Mouse (Mus musculus) liver, embryonic 12.5 days (tissue): ENCODE measurements around the gene Phc1. TPM values are rescaled to one million over a fixed set of nuclear protein-coding genes. Genes with fewer than 3 reads are reported as not detected.
"Not testable (repeated sequence)": the region's sequence is repeated elsewhere in the genome, so short reads cannot be mapped to it uniquely, and the experiment has no call there.

Source experiments
- ATAC-seq: fragments of 200-750 bp; cut with Nextera tagmentation; 2 replicates; pipeline ENCODE4 v1.8.0; 2017; ENCODE audit warnings: moderate number of reproducible peaks, mild to moderate bottlenecking, moderate library complexity
- H3K27ac ChIP-seq: fragments of 300-500 bp; sonication (generic); 2 replicates; pipeline ENCODE4 v1.5.1; 2016; ENCODE audit warnings: mild to moderate bottlenecking
- H3K27me3 ChIP-seq: fragments of 300-500 bp; sonication (generic); replicated peaks from 2 replicates; pipeline ENCODE4 v1.6.1; 2016; ENCODE audit warnings: mild to moderate bottlenecking, moderate library complexity
- H3K36me3 ChIP-seq: fragments of 300-500 bp; sonication (generic); 2 replicates; pipeline ENCODE4 v1.6.1; 2016; ENCODE audit warnings: mild to moderate bottlenecking, moderate library complexity
- H3K4me1 ChIP-seq: fragments of 300-500 bp; sonication (generic); 2 replicates; pipeline ENCODE4 v1.6.1; 2016
- H3K4me2 ChIP-seq: fragments of 300-500 bp; sonication (generic); 2 replicates; pipeline ENCODE4 v1.6.1; 2016; ENCODE audit warnings: mild to moderate bottlenecking, moderate library complexity
- H3K4me3 ChIP-seq: fragments of 300-500 bp; sonication (generic); 2 replicates; pipeline ENCODE4 v1.5.1; 2016; ENCODE audit warnings: mild to moderate bottlenecking, moderate library complexity
- H3K9ac ChIP-seq: fragments of 300-500 bp; sonication (generic); 2 replicates; pipeline ENCODE4 v1.6.1; 2016; ENCODE audit warnings: mild to moderate bottlenecking, moderate library complexity
- H3K9me3 ChIP-seq: fragments of 300-500 bp; sonication (generic); replicated peaks from 2 replicates; pipeline ENCODE4 v1.6.1; 2016; ENCODE audit warnings: mild to moderate bottlenecking, moderate library complexity
- WGBS: fragments of 180-500 bp; shearing (Covaris S2); methylation state at CpG from one replicate; pipeline ENCODE4 v1.1.7; 2016; ENCODE audit not compliant: insufficient replicate concordance; 5-methylcytosine and 5-hydroxymethylcytosine counted together
- polyA plus RNA-seq: library from polyadenylated mRNA; unstranded; fragments of >200 nt; fragmentation: Nextera tagmentation; extraction: Ambion mirVana; gene quantifications from 2 replicates; pipeline ENCODE4 v1.2.1, GENCODE M21; 2016

The Phc1 gene
- polyA plus RNA-seq, result 4.4 and 4.5 TPM in 2 replicates

DNA sequence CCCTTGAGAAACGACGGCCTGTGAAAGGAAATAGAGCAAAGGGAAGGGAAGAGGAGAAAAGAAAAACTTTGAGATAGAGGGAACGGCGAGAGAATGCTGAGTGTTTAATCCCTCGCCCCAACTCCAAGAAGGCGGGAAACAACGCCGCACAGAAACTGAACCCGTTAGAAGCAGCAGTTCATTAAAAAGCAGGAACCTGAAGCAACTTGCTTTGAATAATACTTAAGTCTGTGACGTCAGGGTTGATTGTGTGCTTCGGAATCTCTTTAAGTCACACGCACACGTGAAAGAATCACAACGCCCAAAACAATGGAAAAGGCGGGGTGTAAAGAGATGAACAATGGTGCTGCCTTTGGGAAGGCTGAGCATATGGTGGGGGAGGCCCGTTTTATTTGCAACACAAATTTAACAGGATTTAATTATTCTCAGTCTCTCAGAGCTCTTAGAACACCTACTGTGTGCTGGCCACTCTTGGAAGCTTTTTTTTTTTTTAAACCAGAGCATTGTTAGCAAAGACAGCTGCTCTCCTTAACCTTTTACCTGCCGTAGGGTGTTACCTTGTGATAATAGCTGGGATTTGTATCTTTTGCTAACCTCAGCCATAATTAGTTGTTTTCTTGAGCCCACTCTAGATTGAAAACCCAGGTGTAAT, at the start of gene Phc1:
Gene Phc1, minus strand, starts transcription at position 213 of the 652 bp plus-strand sequence.
- Histone ChIP-seq H3K9ac (peak within 1 kb of the TSS; percentile 78), H3K4me3 (peak within 1 kb of the TSS; percentile 86), H3K4me2 (peak within 1 kb of the TSS; percentile 93), H3K27ac (peak within 1 kb of the TSS; percentile 81), H3K4me1 (peaks cover 50% of the 10 kb centered on the region), H3K9me3 (no peaks in the 10 kb centered on the region), H3K36me3 (peaks cover 6% of the 10 kb centered on the region), H3K27me3 (no peaks in the 10 kb centered on the region)
- 4% methylated on average over 17 of the region's 17 CpGs for WGBS
- no peak for ATAC-seq

- peak overlapping the region; percentile 77 for H3K4me2 ChIP-seq
- H3K27me3 ChIP-seq, ATAC-seq, H3K9me3 ChIP-seq: not testable (repeated sequence)
- H3K27ac ChIP-seq, result peak overlapping the region; percentile 99
- whole genome bisulfite sequencing, result 67% methylated on average over 3 of the region's 3 CpGs
- peaks cover 27% of the 10 kb centered on the region for H3K36me3 ChIP-seq
- H3K9ac ChIP-seq, result peak overlapping the region; percentile 89; the same call in 1 of the 2 replicates
- peak overlapping the region; percentile 68 for H3K4me3 ChIP-seq
- peaks cover 57% of the 10 kb centered on the region for H3K4me1 ChIP-seq
Observed at GRCm38 (mm10) chr6:122389986-122390385, 49.6 kb upstream of the Phc1 start.

- H3K4me2 ChIP-seq, H3K9me3 ChIP-seq, H3K27ac ChIP-seq, ATAC-seq, H3K27me3 ChIP-seq, H3K9ac ChIP-seq, H3K4me3 ChIP-seq: not testable (repeated sequence)
- Histone ChIP-seq H3K4me1 (peaks cover 36% of the 10 kb centered on the region), H3K36me3 (peaks cover 27% of the 10 kb centered on the region)
- WGBS, result 71% methylated on average over 12 of the region's 12 CpGs
Observed at GRCm38 (mm10) chr6:122387177-122388028, 47.0 kb upstream of the Phc1 start.

- 0 out of 2 replicates have a peak, but pooled peaks cover 8% of the 10 kb centered on the region for H3K27me3 ChIP-seq
- H3K27ac ChIP-seq, result no peak overlapping the region
- peaks cover 25% of the 10 kb centered on the region for H3K4me1 ChIP-seq
- H3K9me3 ChIP-seq, result no peaks in the 10 kb centered on the region
- no peak overlapping the region for H3K4me3 ChIP-seq
- H3K36me3 ChIP-seq, result peaks cover 21% of the 10 kb centered on the region
- 37% methylated on average over 5 of the region's 5 CpGs for WGBS
- no peak overlapping the region for H3K9ac ChIP-seq
- no peak overlapping the region for H3K4me2 ChIP-seq
- ATAC-seq, result no peak
Observed at GRCm38 (mm10) chr6:122385724-122386123, 45.4 kb upstream of the Phc1 start.

DNA sequence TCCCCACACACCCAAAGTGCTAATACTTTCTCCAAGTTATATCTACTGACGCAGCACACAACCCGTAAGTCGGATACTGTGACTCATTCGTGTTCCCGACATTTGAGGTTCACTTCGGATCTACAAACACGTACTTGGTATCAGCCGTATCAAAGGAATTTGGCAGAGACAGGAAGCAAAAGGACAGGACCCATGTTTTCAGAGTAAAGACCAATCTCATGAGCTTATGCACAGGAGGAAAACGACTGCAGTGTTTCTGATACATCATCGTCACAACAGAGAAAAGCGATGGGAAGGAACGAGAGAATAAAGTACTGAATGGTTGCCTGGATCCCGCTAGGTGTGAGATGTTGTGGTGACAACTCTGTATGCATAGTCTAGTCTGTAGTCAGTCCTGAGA, 44.5 kb upstream of the Phc1 start:
- no peak overlapping the region for H3K4me2 ChIP-seq
- no peak overlapping the region for H3K4me3 ChIP-seq
- H3K9me3 ChIP-seq, result no peaks in the 10 kb centered on the region
- peaks cover 15% of the 10 kb centered on the region for H3K36me3 ChIP-seq
- H3K4me1 ChIP-seq, result peaks cover 17% of the 10 kb centered on the region
- no peak overlapping the region for H3K27ac ChIP-seq
- H3K9ac ChIP-seq, result no peak overlapping the region
- ATAC-seq, result no peak
- WGBS, result 83% methylated on average over 13 of the region's 13 CpGs
- 0 out of 2 replicates have a peak, but pooled peaks cover 8% of the 10 kb centered on the region for H3K27me3 ChIP-seq

GRCm38 (mm10) chr6:122383211-122383610, 42.9 kb upstream of the Phc1 start:
- peaks cover 2% of the 10 kb centered on the region; the same call in 1 of the 2 replicates for H3K36me3 ChIP-seq
- no peak overlapping the region for H3K9ac ChIP-seq
- H3K9me3 ChIP-seq, result no peaks in the 10 kb centered on the region
- H3K4me2 ChIP-seq, result no peak overlapping the region
- 0 out of 2 replicates have a peak, but pooled peaks cover 8% of the 10 kb centered on the region for H3K27me3 ChIP-seq
- H3K27ac ChIP-seq, result no peak overlapping the region
- no peak overlapping the region for H3K4me3 ChIP-seq
- no peak for ATAC-seq
- peaks cover 5% of the 10 kb centered on the region for H3K4me1 ChIP-seq
- 29% methylated on average over 5 of the region's 5 CpGs for WGBS

GRCm38 (mm10) chr6:122382046-122382445, 41.7 kb upstream of the Phc1 start:
- Histone ChIP-seq H3K36me3 (no peaks in the 10 kb centered on the region), H3K4me2 (no peak overlapping the region), H3K9ac (no peak overlapping the region), H3K9me3 (no peaks in the 10 kb centered on the region), H3K4me3 (no peak overlapping the region), H3K4me1 (peaks cover 3% of the 10 kb centered on the region; the same call in 1 of the 2 replicates), H3K27me3 (0 out of 2 replicates have a peak, but pooled peaks cover 8% of the 10 kb centered on the region), H3K27ac (no peak overlapping the region)
- ATAC-seq, result no peak
- WGBS, result 71% methylated on average over 8 of the region's 8 CpGs

DNA sequence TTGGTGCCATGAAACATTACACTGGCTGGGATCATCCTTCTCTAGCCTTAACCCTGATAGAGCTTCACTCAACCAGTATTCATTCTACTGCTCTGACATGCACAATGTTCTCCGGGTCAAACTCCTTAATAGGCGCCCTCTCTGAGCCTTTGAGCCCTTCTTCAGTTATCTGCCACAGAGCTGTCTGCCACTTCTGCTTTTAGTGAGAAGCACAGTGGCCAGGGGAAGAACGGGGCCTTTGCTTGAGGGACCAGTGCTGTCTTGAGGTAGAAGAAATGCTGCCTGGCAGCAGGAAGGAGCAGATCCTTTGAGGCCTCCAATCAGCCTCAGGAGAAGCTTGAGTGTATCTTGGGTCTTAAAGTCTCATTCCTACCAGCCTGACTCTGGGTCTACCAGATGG, 27.9 kb upstream of the Phc1 start:
- 32% methylated on average over 3 of the region's 3 CpGs for WGBS
- Histone ChIP-seq H3K4me3 (no peak overlapping the region), H3K9me3 (no peaks in the 10 kb centered on the region), H3K27me3 (no peaks in the 10 kb centered on the region; the same call in 1 of the 2 replicates), H3K4me1 (0 out of 2 replicates have a peak, but pooled peaks cover 4% of the 10 kb centered on the region), H3K27ac (no peak overlapping the region), H3K9ac (no peak overlapping the region), H3K4me2 (no peak overlapping the region), H3K36me3 (no peaks in the 10 kb centered on the region)
- ATAC-seq, result no peak

- Histone ChIP-seq H3K9ac (no peak overlapping the region), H3K9me3 (no peaks in the 10 kb centered on the region), H3K4me1 (0 out of 2 replicates have a peak, but pooled peaks cover 4% of the 10 kb centered on the region), H3K4me3 (no peak overlapping the region), H3K27ac (no peak overlapping the region), H3K36me3 (no peaks in the 10 kb centered on the region), H3K4me2 (no peak overlapping the region), H3K27me3 (no peaks in the 10 kb centered on the region; the same call in 1 of the 2 replicates)
- WGBS, result 49% methylated on average over 3 of the region's 3 CpGs
- no peak for ATAC-seq
Observed at GRCm38 (mm10) chr6:122366976-122367375, 26.6 kb upstream of the Phc1 start.

DNA sequence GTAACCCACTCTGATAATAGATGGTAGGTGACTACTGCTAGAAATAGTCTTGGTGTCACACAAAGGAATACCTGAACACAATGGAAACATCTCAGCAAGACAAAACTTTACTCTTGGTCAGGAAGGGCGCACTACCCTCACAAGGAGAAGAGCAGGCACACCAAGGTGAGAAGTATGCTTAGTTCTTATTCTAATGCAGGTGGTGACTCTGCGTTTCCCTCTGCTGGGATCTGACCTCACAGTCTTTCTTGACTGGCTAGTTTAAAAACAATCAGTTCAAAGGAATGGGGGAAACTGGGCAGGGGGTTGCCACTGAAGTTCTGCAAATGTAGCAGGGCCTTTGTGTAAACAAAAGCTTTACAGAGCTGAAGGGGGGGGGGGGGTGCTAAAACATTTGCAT, 25.9 kb upstream of the Phc1 start:
- H3K9me3 ChIP-seq, result no peaks in the 10 kb centered on the region
- H3K4me3 ChIP-seq, result no peak overlapping the region
- ATAC-seq, result no peak
- no peaks in the 10 kb centered on the region; the same call in 1 of the 2 replicates for H3K27me3 ChIP-seq
- no peak overlapping the region for H3K27ac ChIP-seq
- 52% methylated on average over 2 of the region's 2 CpGs for WGBS
- H3K4me1 ChIP-seq, result 0 out of 2 replicates have a peak, but pooled peaks cover 4% of the 10 kb centered on the region
- no peak overlapping the region for H3K9ac ChIP-seq
- no peak overlapping the region for H3K4me2 ChIP-seq
- no peaks in the 10 kb centered on the region for H3K36me3 ChIP-seq

DNA sequence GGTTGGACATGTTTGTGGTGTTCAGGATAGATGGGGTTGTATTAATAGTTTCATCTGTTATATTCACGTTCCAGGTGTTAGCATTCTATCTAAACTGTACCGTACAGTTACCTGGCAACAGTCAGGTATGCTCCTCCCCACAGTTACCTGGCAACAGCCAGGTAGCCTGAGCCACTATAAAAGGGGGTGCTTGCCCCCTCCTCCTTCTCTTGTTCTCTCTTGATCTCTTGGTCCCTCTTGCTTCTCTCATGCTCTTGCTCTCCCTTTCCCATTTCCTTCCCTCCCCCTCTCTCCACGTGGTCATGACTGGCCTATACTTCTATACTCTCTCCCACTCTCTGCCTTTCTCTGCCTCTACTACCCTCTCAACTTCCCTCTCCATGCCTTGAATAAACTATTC, 25.3 kb upstream of the Phc1 start:
- Histone ChIP-seq H3K9ac (no peak overlapping the region), H3K27me3 (no peaks in the 10 kb centered on the region; the same call in 1 of the 2 replicates), H3K36me3 (no peaks in the 10 kb centered on the region), H3K4me1 (0 out of 2 replicates have a peak, but pooled peaks cover 4% of the 10 kb centered on the region), H3K4me3 (no peak overlapping the region), H3K9me3 (no peaks in the 10 kb centered on the region), H3K4me2 (no peak overlapping the region), H3K27ac (no peak overlapping the region)
- 36% methylated on average over 3 of the region's 3 CpGs for WGBS
- no peak for ATAC-seq

DNA sequence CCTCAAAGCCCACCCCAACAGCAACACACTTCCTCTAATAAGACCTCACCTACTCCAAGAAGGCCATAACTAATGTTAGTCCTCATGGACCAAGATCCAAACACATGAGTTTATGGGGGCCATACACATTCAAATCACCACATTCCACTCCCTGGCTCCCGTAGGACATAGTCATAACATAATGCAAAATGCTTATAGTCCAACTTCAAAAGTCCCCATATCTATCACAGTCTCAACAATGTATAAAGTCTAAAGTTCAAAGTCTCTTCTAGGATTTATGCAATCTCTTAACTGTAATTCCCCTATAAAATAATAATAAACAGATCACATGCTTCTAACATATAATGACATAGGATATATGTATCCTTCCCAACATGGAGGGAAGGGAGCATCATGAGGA, 16.7 kb upstream of the Phc1 start:
- no peak overlapping the region for H3K27ac ChIP-seq
- no peak overlapping the region for H3K9ac ChIP-seq
- H3K4me2 ChIP-seq, result no peak overlapping the region
- H3K36me3 ChIP-seq, result no peaks in the 10 kb centered on the region
- no peaks in the 10 kb centered on the region for H3K4me1 ChIP-seq
- no peak for ATAC-seq
- no peak overlapping the region for H3K4me3 ChIP-seq
- no peaks in the 10 kb centered on the region for H3K27me3 ChIP-seq
- 71% methylated on average over 1 of the region's 1 CpGs for WGBS
- H3K9me3 ChIP-seq, result no peaks in the 10 kb centered on the region
